Mouse (Mus musculus) CD4-positive, CD25-positive, alpha-beta regulatory T cell, adult 4 months (primary cell): Measurements from ENCODE around the gene Atxn1. TPM values are rescaled to one million over a fixed set of nuclear protein-coding genes. Genes with fewer than 3 reads are reported as not detected.

ENCODE experiments used
- ATAC-seq: one replicate; pipeline ENCODE4 v1.8.0; 2017
- polyA plus RNA-seq, 2 experiments: library from polyadenylated mRNA; unstranded; fragments of 100-300 nt; shearing (Covaris generic); gene quantifications; one replicate each; pipeline ENCODE4 v1.2.1; 2017

Atxn1 gene
- 10 to 100 TPM; 26.0 to 31.6 TPM for polyA plus RNA-seq

- ATAC-seq = peak; percentile 40
Measured at GRCm38 (mm10) chr13:45964853-45965593, at the start of gene Atxn1. Gene Atxn1, minus strand, starts transcription at chr13:45965008.

- ATAC-seq = no peak
Measured at GRCm38 (mm10) chr13:46011232-46011631, 46.4 kb upstream of the Atxn1 start.

GRCm38 (mm10) chr13:46010075-46010474 is 45.3 kb upstream of the Atxn1 start:
- ATAC-seq = no peak

GRCm38 (mm10) chr13:46008831-46009666 is 44.2 kb upstream of the Atxn1 start:
- ATAC-seq = no peak

GRCm38 (mm10) chr13:46006211-46007102 is 41.6 kb upstream of the Atxn1 start:
- ATAC-seq = no peak

GRCm38 (mm10) chr13:46005656-46006055 is 40.8 kb upstream of the Atxn1 start:
- ATAC-seq = no peak

GRCm38 (mm10) chr13:46001356-46001755 is 36.5 kb upstream of the Atxn1 start:
- ATAC-seq = no peak

DNA sequence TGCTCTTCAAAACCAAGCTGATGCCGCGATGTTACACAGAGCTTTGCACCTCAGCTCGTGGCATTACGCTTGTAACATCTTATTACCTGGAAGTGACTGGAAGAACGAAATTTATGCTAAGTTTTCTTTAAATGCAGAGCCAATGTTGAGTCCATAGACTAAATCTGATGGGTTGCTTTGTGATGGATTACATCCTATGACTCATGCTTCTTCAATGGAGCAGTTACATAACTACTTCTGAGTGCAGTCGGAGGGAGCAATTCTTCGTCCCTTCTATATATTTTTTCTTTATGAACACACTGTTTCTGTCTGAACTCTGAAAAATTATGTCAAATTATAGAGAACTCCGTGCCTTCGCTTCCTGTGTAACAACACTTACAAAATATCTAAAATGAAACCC is 28.1 kb upstream of the Atxn1 start:
- no peak for ATAC-seq

DNA sequence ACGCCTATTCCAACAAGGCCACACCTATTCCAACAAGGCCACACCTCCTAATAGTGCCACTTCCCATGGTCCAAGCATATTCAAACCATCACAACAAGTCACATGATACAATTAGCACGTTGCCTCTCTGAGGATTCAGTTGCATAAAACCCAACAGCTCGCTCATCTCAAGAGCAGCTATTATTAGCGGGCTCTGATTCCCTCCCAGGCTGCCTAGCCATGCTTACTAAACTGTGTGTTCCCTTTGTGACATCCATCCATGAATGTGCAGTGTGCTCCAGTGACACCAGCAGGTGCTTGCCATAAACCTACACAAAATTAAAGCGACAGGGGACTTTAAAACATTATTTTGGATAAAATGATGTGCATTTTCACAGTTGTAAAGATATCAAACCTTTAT is 25.7 kb upstream of the Atxn1 start:
- no peak for ATAC-seq

DNA sequence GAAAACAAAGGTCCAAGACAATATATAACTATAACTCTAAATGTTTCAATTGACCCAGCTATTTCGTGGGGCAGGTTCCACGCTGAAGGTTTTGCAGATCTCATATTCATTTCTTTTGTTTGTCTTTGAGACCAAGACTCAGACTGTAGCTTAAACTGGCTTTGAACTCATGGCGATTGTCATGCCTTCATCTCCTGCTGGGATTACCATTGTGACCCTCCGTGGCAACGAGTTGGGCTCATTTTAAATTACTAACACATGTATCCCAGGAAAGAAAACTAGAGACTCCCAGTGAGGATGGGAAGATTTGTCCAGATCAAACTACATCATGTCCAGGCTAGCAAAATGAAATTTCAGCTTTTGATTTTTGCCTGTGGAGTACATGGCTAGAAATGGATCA is 14.4 kb upstream of the Atxn1 start:
- no peak for ATAC-seq

DNA sequence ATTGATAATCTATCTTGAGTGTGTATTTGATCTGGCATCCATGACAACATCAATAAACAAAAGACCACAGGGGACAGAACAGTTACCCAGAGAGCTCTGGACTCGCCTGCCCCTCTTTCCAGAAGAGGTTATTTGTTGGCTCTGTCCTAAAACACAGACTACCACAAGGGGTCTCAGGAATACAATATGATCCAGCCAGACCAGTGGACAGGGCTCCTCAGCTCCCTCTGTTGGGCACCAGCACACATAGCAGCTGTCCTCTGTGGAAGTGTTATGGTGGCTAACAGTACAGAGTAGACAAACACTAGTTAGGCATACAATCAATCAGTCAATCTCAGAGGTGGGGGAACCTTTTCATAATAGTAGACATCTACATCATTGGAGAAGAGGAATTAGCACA is 12.1 kb upstream of the Atxn1 start:
- ATAC-seq = peak; percentile 72

DNA sequence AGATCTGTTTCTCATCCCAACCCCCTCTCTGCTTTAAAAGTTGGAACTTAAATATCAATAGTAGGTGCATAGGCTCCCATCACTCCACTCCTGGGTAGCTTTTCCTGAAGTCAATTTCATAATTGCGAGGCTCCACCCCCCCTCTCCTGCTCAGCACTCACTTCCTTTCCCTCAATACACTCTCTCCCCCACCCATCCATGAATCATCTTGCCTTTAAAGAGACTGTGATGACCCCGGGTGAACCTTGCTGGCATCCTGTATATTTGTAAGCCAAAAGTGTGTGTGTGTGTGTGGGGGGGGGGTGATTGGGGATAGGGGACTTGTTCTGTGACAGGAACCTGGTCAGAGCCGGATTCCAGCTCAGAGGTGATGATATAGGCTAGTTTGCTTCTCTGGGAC is 9.8 kb upstream of the Atxn1 start:
- ATAC-seq = no peak

DNA sequence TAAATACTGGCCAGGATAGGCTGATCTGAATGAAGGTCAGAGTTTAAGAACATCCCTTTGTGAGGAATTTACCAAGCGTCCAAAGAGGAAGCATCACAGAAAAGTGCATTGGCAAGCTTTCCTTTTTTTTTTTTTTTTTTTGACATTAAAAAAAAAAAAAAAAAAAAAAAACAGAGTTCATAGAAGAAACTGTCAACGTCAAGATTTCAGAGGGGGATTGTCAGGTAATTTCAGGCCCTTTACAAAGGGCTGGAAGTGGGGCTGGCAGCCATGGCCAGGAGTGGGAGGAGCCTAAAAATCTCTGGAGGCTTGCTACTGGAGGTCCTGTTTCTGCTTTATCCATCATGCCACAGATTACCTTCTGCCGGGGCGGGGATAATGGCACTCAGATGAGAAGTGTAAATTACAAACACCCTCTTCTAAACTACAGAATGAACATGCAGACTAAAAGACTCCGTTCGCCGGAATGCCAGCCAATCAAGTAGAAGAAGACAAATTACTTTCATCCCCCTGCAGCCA is 9.2 kb upstream of the Atxn1 start:
- no peak for ATAC-seq

GRCm38 (mm10) chr13:45970920-45971536 is 6.2 kb upstream of the Atxn1 start:
- no peak for ATAC-seq

- no peak for ATAC-seq
Measured at GRCm38 (mm10) chr13:45968206-45968605, 3.4 kb upstream of the Atxn1 start.

GRCm38 (mm10) chr13:45967371-45967770 is 2.6 kb upstream of the Atxn1 start:
- ATAC-seq = no peak

GRCm38 (mm10) chr13:45966586-45966985 is 1.8 kb upstream of the Atxn1 start:
- peak; percentile 44 for ATAC-seq

DNA sequence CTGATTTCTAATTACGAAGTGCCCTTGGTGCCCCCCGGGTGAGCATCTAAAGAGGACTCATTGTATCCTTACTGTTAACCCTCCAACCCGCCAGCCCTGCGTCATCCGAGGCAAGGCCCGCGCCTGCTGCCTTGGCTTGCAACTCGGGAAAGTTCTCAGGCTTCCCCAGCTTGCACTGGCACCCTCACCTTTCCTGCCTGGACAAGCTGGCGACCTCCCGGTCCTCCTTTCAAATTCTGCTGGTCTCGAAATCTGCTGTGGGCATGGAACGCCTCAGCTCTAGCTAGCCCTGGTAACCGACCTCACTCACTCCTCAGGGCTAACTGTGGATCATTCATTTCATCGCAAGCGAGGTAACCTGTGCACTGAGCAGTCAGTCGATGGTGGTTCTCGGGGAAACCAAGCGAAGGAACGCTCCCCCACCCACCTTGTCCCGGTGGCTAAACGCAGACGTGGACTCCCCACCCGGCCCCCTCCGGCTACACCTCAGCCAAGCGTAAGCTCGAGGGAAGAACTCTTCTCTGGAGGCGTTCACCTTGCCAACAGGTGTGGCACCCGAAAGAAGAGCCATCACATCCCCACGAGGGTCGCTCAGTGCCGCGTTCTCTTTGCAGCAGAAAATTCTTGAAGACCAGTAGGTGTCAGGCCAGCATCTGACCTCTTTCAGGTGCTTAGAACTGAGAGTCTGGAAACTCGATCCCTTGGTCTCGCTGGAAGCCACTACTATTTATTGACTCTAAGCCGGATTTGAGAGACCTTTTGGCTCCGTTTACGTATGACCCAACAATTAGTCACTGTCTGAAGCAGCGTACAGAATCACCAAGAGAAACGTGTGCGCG is 1.0 kb upstream of the Atxn1 start:
- peak; percentile 4 for ATAC-seq

DNA sequence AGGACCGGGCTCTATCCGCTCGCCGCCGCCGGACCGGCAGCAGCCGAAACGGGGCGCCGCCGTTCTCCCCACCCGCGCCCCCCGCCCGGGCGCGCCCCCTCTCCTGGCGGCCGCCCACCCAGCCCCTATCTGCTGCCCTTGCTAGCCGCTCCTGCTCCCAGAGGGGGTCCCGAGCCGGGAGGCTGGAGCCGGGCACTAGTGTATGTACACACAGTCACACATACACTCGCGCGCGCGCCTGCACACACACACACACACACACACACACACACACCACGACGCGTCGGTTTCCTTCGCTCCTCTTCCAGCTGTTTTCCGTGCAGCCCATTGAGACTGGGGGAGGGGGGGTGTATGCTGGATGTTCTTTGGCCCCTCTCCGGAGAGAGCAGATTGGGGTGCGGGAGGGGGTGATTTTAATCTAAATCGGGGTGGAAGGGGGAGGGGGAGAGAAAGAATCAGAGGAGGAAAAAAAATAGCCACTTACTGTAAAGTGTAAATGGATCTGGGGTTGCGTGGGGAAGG is 416 bp downstream of the Atxn1 start:
- no peak for ATAC-seq

DNA sequence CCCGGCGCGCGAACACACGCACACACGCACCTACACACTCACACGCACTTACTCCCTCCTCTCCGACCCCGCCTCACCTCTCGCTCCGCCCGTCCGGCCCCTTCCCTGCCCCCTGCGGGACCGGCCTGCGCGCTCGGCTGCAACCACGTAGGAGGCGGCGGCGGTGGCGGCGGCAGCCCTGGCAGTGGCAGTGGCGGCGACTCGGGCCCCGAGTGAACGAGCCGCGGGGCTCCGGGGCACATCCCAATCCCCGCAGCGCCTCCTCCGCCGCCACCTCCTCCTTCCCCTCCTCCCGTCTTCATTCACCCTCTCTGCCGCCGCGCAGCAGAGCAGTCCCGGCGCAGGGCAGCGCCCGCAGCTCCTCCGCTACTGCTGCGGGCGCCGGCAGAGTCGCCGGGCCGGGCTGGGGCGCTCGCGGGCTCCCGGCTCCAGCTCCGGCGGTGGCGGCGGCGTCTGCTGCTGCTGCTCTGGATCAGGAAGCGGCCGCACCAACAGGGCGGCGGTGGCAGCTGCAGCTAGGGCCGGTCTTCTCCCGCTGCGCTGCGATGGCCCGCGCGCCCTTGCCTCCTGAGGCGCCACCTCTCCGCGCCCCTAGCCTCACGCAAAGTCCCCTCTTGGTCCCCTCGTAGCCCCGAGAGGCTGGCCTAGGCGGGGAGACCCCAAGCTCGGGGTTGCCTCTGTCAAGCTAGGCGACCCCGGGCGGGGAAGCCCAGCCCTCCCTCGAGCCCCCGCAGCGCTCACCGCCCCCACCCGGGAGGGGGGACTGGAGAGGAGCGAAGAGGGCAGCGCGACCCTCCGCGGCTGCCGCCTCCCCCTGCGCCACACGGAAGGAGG is 1.1 kb downstream of the Atxn1 start:
- ATAC-seq = peak; percentile 27
